ENCODE assay signal across 19 mouse cellular contexts in genomic region chr17:14178049-14178448, GRCm38 (mm10). TPM values are rescaled to one million over a fixed set of nuclear protein-coding genes. Genes with fewer than 3 reads are reported as not detected.
DNase-seq lines count a peak whose midpoint lies in the region; ATAC-seq and TF ChIP-seq lines count a peak whose summit lies in the region.
"Had no signal": no experiment of that assay in that cellular context is flagged by ENCODE, and none has a peak within 500 bp of the region (broad histone marks: within the 10 kb centered on the region; RNA-seq: fewer than 3 reads in every experiment).

No protein-coding gene starts in this region.

- DNase-seq in intestine, embryonic 14.5 days (ENCODE audit: low spot score): no peak
- DNase-seq in kidney, postnatal 0 days (ENCODE audit: low spot score): no peak
- DNase-seq in kidney, adult 2 months: no peak
- DNase-seq in lung, adult 2 months: no peak
- no peak for DNase-seq in frontal cortex, postnatal 25 days (ENCODE audit: low spot score in 2 of 2)
- DNase-seq: adrenal gland, postnatal 14 days; cerebellum, adult 11-12 months; cerebellum, adult 9-10 months; cerebellum, postnatal 25 days; gastrocnemius, postnatal 14 days had no signal

- no peaks in the 10 kb centered on the region for H3K36me3 ChIP-seq in intestine, embryonic 14.5 days (ENCODE audit: control insufficient read depth, insufficient read depth, low read length)
- no peaks in the 10 kb centered on the region for H3K36me3 ChIP-seq in intestine, postnatal 0 days (ENCODE audit: control insufficient read depth, insufficient read depth)
- no peaks in the 10 kb centered on the region for H3K36me3 ChIP-seq in kidney, postnatal 0 days (ENCODE audit: insufficient read depth, low read length)
- no peaks in the 10 kb centered on the region for H3K36me3 ChIP-seq in kidney, adult 2 months (ENCODE audit: control insufficient read depth, insufficient read depth, low read length)
- no peaks in the 10 kb centered on the region for H3K36me3 ChIP-seq in lung, embryonic 15.5 days
- H3K36me3 ChIP-seq in stomach, embryonic 15.5 days: no peaks in the 10 kb centered on the region
- H3K36me3 ChIP-seq: embryonic facial prominence, embryonic 13.5 days; forebrain, embryonic 12.5 days; heart, embryonic 12.5 days had no signal

- TF ChIP-seq POLR2A in kidney, adult 2 months (IDR thresholded peaks at IDR 0.05; ENCODE audit: low read depth, low read length): no peak
- TF ChIP-seq POLR2A in lung, adult 2 months (IDR thresholded peaks at IDR 0.05; ENCODE audit: borderline replicate concordance, extremely low read depth, low read depth, low read length): no peak

- no peaks in the 10 kb centered on the region for H3K27me3 ChIP-seq in intestine, embryonic 14.5 days (replicated peaks; ENCODE audit: control insufficient read depth, insufficient read depth, low read length)
- no peaks in the 10 kb centered on the region for H3K27me3 ChIP-seq in intestine, postnatal 0 days (replicated peaks; ENCODE audit: control insufficient read depth, insufficient read depth, low read length)
- H3K27me3 ChIP-seq in kidney, postnatal 0 days (ENCODE audit: insufficient read depth, low read length): no peaks in the 10 kb centered on the region
- no peaks in the 10 kb centered on the region for H3K27me3 ChIP-seq in kidney, adult 2 months (replicated peaks; ENCODE audit: control insufficient read depth, insufficient read depth, low read length)
- no peaks in the 10 kb centered on the region for H3K27me3 ChIP-seq in lung, embryonic 15.5 days
- H3K27me3 ChIP-seq in stomach, embryonic 15.5 days (replicated peaks): no peaks in the 10 kb centered on the region
- H3K27me3 ChIP-seq: embryonic facial prominence, embryonic 13.5 days; forebrain, embryonic 12.5 days; Patski had no signal

- H3K9me3 ChIP-seq in intestine, embryonic 14.5 days (ENCODE audit: control insufficient read depth, low read length): no peaks in the 10 kb centered on the region
- no peaks in the 10 kb centered on the region for H3K9me3 ChIP-seq in intestine, postnatal 0 days (ENCODE audit: control insufficient read depth)
- H3K9me3 ChIP-seq in kidney, postnatal 0 days (replicated peaks; ENCODE audit: low read length): no peaks in the 10 kb centered on the region
- no peaks in the 10 kb centered on the region for H3K9me3 ChIP-seq in lung, embryonic 15.5 days
- no peaks in the 10 kb centered on the region for H3K9me3 ChIP-seq in stomach, embryonic 15.5 days
- H3K9me3 ChIP-seq: embryonic facial prominence, embryonic 13.5 days; forebrain, embryonic 12.5 days; heart, embryonic 12.5 days had no signal

- H3K4me2 ChIP-seq in intestine, embryonic 14.5 days (ENCODE audit: low read length): no peak overlapping the region
- no peak overlapping the region for H3K4me2 ChIP-seq in intestine, postnatal 0 days (replicated peaks; ENCODE audit: low read depth)
- H3K4me2 ChIP-seq in kidney, postnatal 0 days (ENCODE audit: low read length): no peak overlapping the region
- 0 out of 2 replicates have a peak overlapping the region, but pooled peaks have one; percentile 31 for H3K4me2 ChIP-seq in lung, embryonic 15.5 days
- H3K4me2 ChIP-seq in stomach, embryonic 15.5 days: no peak overlapping the region
- H3K4me2 ChIP-seq: embryonic facial prominence, embryonic 13.5 days; forebrain, embryonic 12.5 days; heart, embryonic 12.5 days had no signal

- WGBS in intestine, embryonic 14.5 days: 64% methylated on average over 5 of the region's 5 CpGs
- 31% methylated on average over 5 of the region's 5 CpGs for WGBS in intestine, postnatal 0 days
- 32% methylated on average over 5 of the region's 5 CpGs for WGBS in kidney, postnatal 0 days
- 42% methylated on average over 5 of the region's 5 CpGs for WGBS in kidney, adult 2 months
- 38% methylated on average over 5 of the region's 5 CpGs for WGBS in lung, embryonic 15.5 days
- 52% methylated on average over 5 of the region's 5 CpGs for WGBS in lung, adult 2 months
- 53% methylated on average over 5 of the region's 5 CpGs for WGBS in stomach, embryonic 15.5 days

- ATAC-seq in intestine, embryonic 14.5 days (replicated peaks; ENCODE audit: low FRiP score, low TSS enrichment, low read depth): peak; percentile 22; the same call in 1 of the 2 replicates
- no peak for ATAC-seq in intestine, postnatal 0 days
- ATAC-seq in kidney, postnatal 0 days (replicated peaks; ENCODE audit: low FRiP score, low read depth): 0 out of 2 replicates have a peak, but pooled peaks have one; percentile 2
- no peak for ATAC-seq in lung, embryonic 15.5 days (ENCODE audit: borderline replicate concordance, extremely low read depth, low FRiP score, low TSS enrichment)
- ATAC-seq in stomach, embryonic 15.5 days (ENCODE audit: insufficient read depth, low FRiP score, low read depth): no peak
- ATAC-seq: activated CD4-positive, CD25-positive, alpha-beta regulatory T cell, adult 4 months; forebrain, embryonic 16.5 days had no signal

- H3K4me1 ChIP-seq in intestine, embryonic 14.5 days (replicated peaks; ENCODE audit: control insufficient read depth, insufficient read depth, low read length): peaks cover 16% of the 10 kb centered on the region
- H3K4me1 ChIP-seq in intestine, postnatal 0 days (replicated peaks; ENCODE audit: control insufficient read depth, insufficient read depth, low read length): 0 out of 2 replicates have a peak, but pooled peaks cover 9% of the 10 kb centered on the region
- peaks cover 29% of the 10 kb centered on the region for H3K4me1 ChIP-seq in kidney, postnatal 0 days (replicated peaks; ENCODE audit: insufficient read depth, low read length)
- peaks cover 15% of the 10 kb centered on the region for H3K4me1 ChIP-seq in kidney, adult 2 months (ENCODE audit: control insufficient read depth, insufficient read depth, low read length)
- H3K4me1 ChIP-seq in lung, embryonic 15.5 days: peaks cover 21% of the 10 kb centered on the region
- H3K4me1 ChIP-seq in lung, adult 2 months (ENCODE audit: control insufficient read depth, insufficient read depth, low read length): no peaks in the 10 kb centered on the region
- H3K4me1 ChIP-seq in stomach, embryonic 15.5 days: peaks cover 19% of the 10 kb centered on the region; the same call in 1 of the 2 replicates

- H3K9ac ChIP-seq in intestine, embryonic 14.5 days (ENCODE audit: low read length): no peak overlapping the region
- H3K9ac ChIP-seq in intestine, postnatal 0 days (ENCODE audit: low read depth, low read length): no peak overlapping the region
- H3K9ac ChIP-seq in kidney, postnatal 0 days (ENCODE audit: low read depth, low read length): no peak overlapping the region
- H3K9ac ChIP-seq in lung, embryonic 15.5 days: no peak overlapping the region
- no peak overlapping the region for H3K9ac ChIP-seq in stomach, embryonic 15.5 days
- H3K9ac ChIP-seq: embryonic facial prominence, embryonic 13.5 days; forebrain, embryonic 12.5 days; heart, embryonic 12.5 days had no signal

- no peak overlapping the region for H3K4me3 ChIP-seq in intestine, embryonic 14.5 days (ENCODE audit: low read depth, low read length)
- H3K4me3 ChIP-seq in intestine, postnatal 0 days (ENCODE audit: low read depth, low read length): no peak overlapping the region
- no peak overlapping the region for H3K4me3 ChIP-seq in kidney, postnatal 0 days (replicated peaks; ENCODE audit: low read depth, low read length)
- no peak overlapping the region for H3K4me3 ChIP-seq in kidney, adult 2 months (ENCODE audit: insufficient read depth, low read depth, low read length)
- H3K4me3 ChIP-seq in lung, embryonic 15.5 days: no peak overlapping the region
- H3K4me3 ChIP-seq in lung, adult 2 months (replicated peaks; ENCODE audit: extremely low read depth, low read depth, low read length): no peak overlapping the region
- no peak overlapping the region for H3K4me3 ChIP-seq in stomach, embryonic 15.5 days (replicated peaks)
- H3K4me3 ChIP-seq: embryonic facial prominence, embryonic 13.5 days; forebrain, embryonic 12.5 days; heart, embryonic 12.5 days had no signal

- TF ChIP-seq CTCF in intestine, postnatal 0 days (IDR thresholded peaks at IDR 0.05; ENCODE audit: low read depth): no peak
- TF ChIP-seq CTCF in kidney, postnatal 0 days (IDR thresholded peaks at IDR 0.05; ENCODE audit: low read depth): no peak
- TF ChIP-seq CTCF in kidney, adult 2 months (conservative IDR thresholded peaks at IDR 0.05; ENCODE audit: insufficient read depth, insufficient read length, low read depth, low read length): no peak
- no peak for TF ChIP-seq CTCF in lung, adult 2 months (IDR thresholded peaks at IDR 0.05; ENCODE audit: insufficient read depth, low read length)

- H3K27ac ChIP-seq in intestine, embryonic 14.5 days (ENCODE audit: low read depth): no peak overlapping the region; the same call in 1 of the 2 replicates
- H3K27ac ChIP-seq in intestine, postnatal 0 days (ENCODE audit: low read depth, low read length): no peak overlapping the region
- peak overlapping the region; percentile 91 for H3K27ac ChIP-seq in kidney, postnatal 0 days
- H3K27ac ChIP-seq in kidney, adult 2 months (ENCODE audit: insufficient read depth, low read depth, low read length): no peak overlapping the region
- 0 out of 2 replicates have a peak overlapping the region, but pooled peaks have one; percentile 56 for H3K27ac ChIP-seq in lung, embryonic 15.5 days
- H3K27ac ChIP-seq in stomach, embryonic 15.5 days: peak overlapping the region; percentile 73
- H3K27ac ChIP-seq: embryonic facial prominence, embryonic 13.5 days; forebrain, embryonic 12.5 days had no signal

RNA-seq across cellular contexts. Expression of gene Dact2, which starts 26.1 kb away (rescaled TPM):
- polyA plus RNA-seq in intestine, embryonic 14.5 days (2014; fragmentation: Nextera tagmentation; extraction: Ambion mirVana): 10.4 and 10.8 TPM in 2 replicates
- 6.2 and 7.8 TPM in 2 replicates for polyA plus RNA-seq in intestine, postnatal 0 days (2015; fragmentation: Nextera tagmentation; extraction: Ambion mirVana)
- 14.8 and 16.0 TPM in 2 replicates for polyA plus RNA-seq in kidney, postnatal 0 days (2015; fragmentation: Nextera tagmentation; extraction: Ambion mirVana)
- polyA plus RNA-seq in kidney, adult 2 months (2012; rRNA removed): 23.3 and 24.2 TPM in 2 replicates
- 4.6 and 4.7 TPM in 2 replicates for polyA plus RNA-seq in lung, embryonic 15.5 days (2015; fragmentation: Nextera tagmentation; extraction: Ambion mirVana)
- 3.0 and 3.3 TPM in 2 replicates for polyA plus RNA-seq in lung, adult 2 months (2012; rRNA removed)
- 5.2 and 7.1 TPM in 2 replicates for polyA plus RNA-seq in stomach, embryonic 15.5 days (2015; fragmentation: Nextera tagmentation; extraction: Ambion mirVana)
- polyA plus RNA-seq: activated CD4-positive, CD25-positive, alpha-beta regulatory T cell, adult 4 months had no signal

Comparison
In these comparisons a context has a peak if more than half of its experiments do, and no peak if none do; other contexts are left out.
1. ATAC-seq: peak in intestine, embryonic 14.5 days (single experiment) and kidney, postnatal 0 days (single experiment); none in intestine, postnatal 0 days (single experiment), lung, embryonic 15.5 days (single experiment) and stomach, embryonic 15.5 days (single experiment).
2. H3K27ac ChIP-seq: peak in kidney, postnatal 0 days (single experiment), lung, embryonic 15.5 days (single experiment) and stomach, embryonic 15.5 days (single experiment); none in intestine, embryonic 14.5 days (single experiment), intestine, postnatal 0 days (single experiment) and kidney, adult 2 months (single experiment).